8 mouse cellular contexts compared by ENCODE assay signal in genomic region chr11:60536859-60537467, GRCm38 (mm10). TPM values are rescaled to one million over a fixed set of nuclear protein-coding genes. Genes with fewer than 3 reads are reported as not detected.
DNase-seq lines count a peak whose midpoint lies in the region; ATAC-seq and TF ChIP-seq lines count a peak whose summit lies in the region.

No protein-coding gene starts in this region.

- in situ Hi-C loops in Patski (cut with MboI; ENCODE audit: low pct_unique_long_range_greater_than_20kb), result no loop called here

- H3K36me3 ChIP-seq in hindbrain, embryonic 14.5 days (replicated peaks; ENCODE audit: control insufficient read depth, insufficient read depth), result peaks cover 3% of the 10 kb centered on the region; the same call in 1 of the 2 replicates

- H3K4me1 ChIP-seq in hindbrain, embryonic 14.5 days (replicated peaks; ENCODE audit: control insufficient read depth, insufficient read depth, low read length), result peaks cover 37% of the 10 kb centered on the region

- DNase-seq in Patski (ENCODE audit: low read depth, low spot score), result no peak
- DNase-seq in cerebellum, postnatal 25 days, result peak; percentile 94 to 96
- DNase-seq in frontal cortex, postnatal 36 days (ENCODE audit: low spot score in 2 of 2), result peak; percentile 91 to 93
- DNase-seq in hindbrain, embryonic 14.5 days (ENCODE audit: low spot score), result peak; percentile 93
- peak; percentile 81 for DNase-seq in left cerebral cortex, adult 11 months (ENCODE audit: low spot score)
- DNase-seq in lung, postnatal 25 days (ENCODE audit: low spot score), result peak; percentile 92
- peak; percentile 95 for DNase-seq in retina, postnatal 1 day
- peak; percentile 92 for DNase-seq in thymus, postnatal 4 days

- H3K9ac ChIP-seq in hindbrain, embryonic 14.5 days, result peak overlapping the region; percentile 68

- peak overlapping the region; percentile 99 for H3K27ac ChIP-seq in hindbrain, embryonic 14.5 days

- H3K4me3 ChIP-seq in hindbrain, embryonic 14.5 days (replicated peaks; ENCODE audit: low read length), result peak overlapping the region; percentile 80

- H3K4me2 ChIP-seq in hindbrain, embryonic 14.5 days (replicated peaks), result peak overlapping the region; percentile 80

- no peaks in the 10 kb centered on the region for H3K27me3 ChIP-seq in Patski
- no peaks in the 10 kb centered on the region for H3K27me3 ChIP-seq in hindbrain, embryonic 14.5 days (ENCODE audit: control insufficient read depth, insufficient read depth, low read length)

- no peaks in the 10 kb centered on the region for H3K9me3 ChIP-seq in hindbrain, embryonic 14.5 days (ENCODE audit: control insufficient read depth, low read length)

- ATAC-seq in Patski, result peak; percentile 42
- peak; percentile 82 for ATAC-seq in hindbrain, embryonic 14.5 days (ENCODE audit: low FRiP score)

- CTCF ChIA-PET in Patski (lab: Charles Lee), result interaction anchor here (1.2 to 3.0 kb wide), 2 partner anchors 10 to 12 kb away, joined by 4 to 12 read pairs; no protein-coding TSS in a partner anchor

- no peak for TF ChIP-seq CTCF in Patski (IDR thresholded peaks at IDR 0.05)

- under 1% methylated on average over 37 of the region's 37 CpGs for WGBS in hindbrain, embryonic 14.5 days

- POLR2A ChIA-PET in Patski (lab: Charles Lee), result interaction anchor here (0.6 to 1.6 kb wide), 9 partner anchors 9 to 333 kb away, joined by 3 to 7 read pairs (median 4); partner anchors contain the start of gene Llgl1

RNA-seq across cellular contexts. Expression of gene Alkbh5, which starts 0.8 kb away (rescaled TPM):
- polyA plus RNA-seq in Patski (2021), result 76.8 TPM
- polyA plus RNA-seq in hindbrain, embryonic 14.5 days (2014; fragmentation: Nextera tagmentation; extraction: Ambion mirVana), result 19.2 and 20.4 TPM in 2 replicates
